Mouse (Mus musculus) midbrain, embryonic 12.5 days (tissue): ENCODE results near the gene Naaladl2. TPM values are rescaled to one million over a fixed set of nuclear protein-coding genes. Genes with fewer than 3 reads are reported as not detected.
A peak's percentile ranks its signal among the peaks of the same experiment; 100 is the strongest.

Experiments used
- ATAC-seq: fragments of 200-750 bp; cut with Nextera tagmentation; 2 replicates; pipeline ENCODE4 v1.8.0; 2017; ENCODE audit warnings: low read depth, moderate TSS enrichment, moderate library complexity; ENCODE audit not compliant: low FRiP score
- H3K27ac ChIP-seq: fragments of 300-500 bp; sonication (generic); replicated peaks from 2 replicates; pipeline ENCODE4 v1.5.1; 2016; ENCODE audit warnings: mild to moderate bottlenecking
- H3K27me3 ChIP-seq: fragments of 300-500 bp; sonication (generic); 2 replicates; pipeline ENCODE4 v1.6.1; 2016; ENCODE audit warnings: mild to moderate bottlenecking
- H3K36me3 ChIP-seq: fragments of 300-500 bp; sonication (generic); 2 replicates; pipeline ENCODE4 v1.6.1; 2016
- H3K4me1 ChIP-seq: fragments of 300-500 bp; sonication (generic); 2 replicates; pipeline ENCODE4 v1.6.1; 2016
- H3K4me2 ChIP-seq: fragments of 300-500 bp; sonication (generic); replicated peaks from 2 replicates; pipeline ENCODE4 v1.6.1; 2016; ENCODE audit warnings: mild to moderate bottlenecking, moderate library complexity
- H3K4me3 ChIP-seq: fragments of 300-500 bp; sonication (generic); 2 replicates; pipeline ENCODE4 v1.5.1; 2016; ENCODE audit warnings: mild to moderate bottlenecking
- H3K9ac ChIP-seq: fragments of 300-500 bp; sonication (generic); replicated peaks from 2 replicates; pipeline ENCODE4 v1.6.1; 2016; ENCODE audit warnings: mild to moderate bottlenecking, moderate library complexity
- H3K9me3 ChIP-seq: fragments of 300-500 bp; sonication (generic); 2 replicates; pipeline ENCODE4 v1.6.1; 2016; ENCODE audit warnings: mild to moderate bottlenecking
- WGBS: fragments of 180-500 bp; shearing (Covaris S2); methylation state at CpG from one replicate; pipeline ENCODE4 v1.1.7; 2016; 5-methylcytosine and 5-hydroxymethylcytosine counted together
- polyA plus RNA-seq: library from polyadenylated mRNA; unstranded; fragments of >200 nt; fragmentation: Nextera tagmentation; extraction: Ambion mirVana; gene quantifications from 2 replicates; pipeline ENCODE4 v1.2.1, GENCODE M21; 2016

Gene Naaladl2
- polyA plus RNA-seq, 1 experiment from 2014 or later: 1.0 TPM

- Histone ChIP-seq H3K9ac (no peak overlapping the region), H3K36me3 (no peaks in the 10 kb centered on the region), H3K4me1 (no peaks in the 10 kb centered on the region), H3K27ac (no peak overlapping the region), H3K9me3 (no peaks in the 10 kb centered on the region), H3K4me3 (no peak overlapping the region), H3K27me3 (no peaks in the 10 kb centered on the region), H3K4me2 (no peak overlapping the region)
- ATAC-seq: no peak
These were observed 480.3 kb downstream of the Naaladl2 start for GRCm38 (mm10) chr3:24663749-24664148.

GRCm38 (mm10) chr3:24630032-24630431, 514.0 kb downstream of the Naaladl2 start:
- 66% methylated on average over 1 of the region's 1 CpGs for WGBS
- Histone ChIP-seq H3K27ac (no peak overlapping the region), H3K4me2 (no peak overlapping the region), H3K9me3 (no peaks in the 10 kb centered on the region), H3K27me3 (no peaks in the 10 kb centered on the region), H3K9ac (no peak overlapping the region), H3K36me3 (no peaks in the 10 kb centered on the region), H3K4me3 (no peak overlapping the region), H3K4me1 (no peaks in the 10 kb centered on the region)
- no peak for ATAC-seq

GRCm38 (mm10) chr3:24605485-24605884, 538.6 kb downstream of the Naaladl2 start:
- ATAC-seq: peak; percentile 93
- Histone ChIP-seq H3K9ac (no peak overlapping the region), H3K9me3 (no peaks in the 10 kb centered on the region), H3K4me3 (no peak overlapping the region), H3K4me2 (no peak overlapping the region), H3K4me1 (no peaks in the 10 kb centered on the region), H3K27me3 (no peaks in the 10 kb centered on the region), H3K27ac (no peak overlapping the region), H3K36me3 (no peaks in the 10 kb centered on the region)

GRCm38 (mm10) chr3:24604791-24605320, 539.2 kb downstream of the Naaladl2 start:
- H3K4me1 ChIP-seq: no peaks in the 10 kb centered on the region
- no peaks in the 10 kb centered on the region for H3K27me3 ChIP-seq
- H3K27ac ChIP-seq: no peak overlapping the region
- H3K9me3 ChIP-seq: no peaks in the 10 kb centered on the region
- 65% methylated on average over 3 of the region's 3 CpGs for WGBS
- H3K4me3 ChIP-seq: no peak overlapping the region
- ATAC-seq: no peak
- no peak overlapping the region for H3K4me2 ChIP-seq
- no peak overlapping the region for H3K9ac ChIP-seq
- no peaks in the 10 kb centered on the region for H3K36me3 ChIP-seq

- no peak overlapping the region for H3K4me3 ChIP-seq
- no peaks in the 10 kb centered on the region for H3K9me3 ChIP-seq
- no peak overlapping the region for H3K27ac ChIP-seq
- ATAC-seq: no peak
- H3K27me3 ChIP-seq: no peaks in the 10 kb centered on the region
- no peak overlapping the region for H3K9ac ChIP-seq
- no peak overlapping the region for H3K4me2 ChIP-seq
- no peaks in the 10 kb centered on the region for H3K36me3 ChIP-seq
- 87% methylated on average over 2 of the region's 2 CpGs for WGBS
- H3K4me1 ChIP-seq: no peaks in the 10 kb centered on the region
These were observed 548.6 kb downstream of the Naaladl2 start for GRCm38 (mm10) chr3:24595447-24595846.

GRCm38 (mm10) chr3:24556617-24557016, 587.4 kb downstream of the Naaladl2 start:
- Histone ChIP-seq H3K9ac (no peak overlapping the region), H3K4me2 (no peak overlapping the region), H3K27ac (no peak overlapping the region), H3K9me3 (no peaks in the 10 kb centered on the region), H3K4me1 (no peaks in the 10 kb centered on the region), H3K27me3 (no peaks in the 10 kb centered on the region), H3K36me3 (no peaks in the 10 kb centered on the region), H3K4me3 (no peak overlapping the region)
- 73% methylated on average over 1 of the region's 1 CpGs for WGBS
- no peak for ATAC-seq

GRCm38 (mm10) chr3:24553701-24554100, 590.4 kb downstream of the Naaladl2 start:
- no peak overlapping the region for H3K27ac ChIP-seq
- H3K4me1 ChIP-seq: no peaks in the 10 kb centered on the region
- no peaks in the 10 kb centered on the region for H3K36me3 ChIP-seq
- no peaks in the 10 kb centered on the region for H3K27me3 ChIP-seq
- no peak overlapping the region for H3K4me3 ChIP-seq
- no peak overlapping the region for H3K4me2 ChIP-seq
- H3K9me3 ChIP-seq: no peaks in the 10 kb centered on the region
- 78% methylated on average over 5 of the region's 5 CpGs for WGBS
- H3K9ac ChIP-seq: no peak overlapping the region
- ATAC-seq: no peak

- H3K27ac ChIP-seq: no peak overlapping the region
- no peak overlapping the region for H3K4me2 ChIP-seq
- no peaks in the 10 kb centered on the region for H3K4me1 ChIP-seq
- no peak for ATAC-seq
- H3K9me3 ChIP-seq: no peaks in the 10 kb centered on the region
- H3K27me3 ChIP-seq: no peaks in the 10 kb centered on the region
- 78% methylated on average over 2 of the region's 2 CpGs for WGBS
- H3K36me3 ChIP-seq: no peaks in the 10 kb centered on the region
- H3K9ac ChIP-seq: no peak overlapping the region
- H3K4me3 ChIP-seq: no peak overlapping the region
These were observed 591.4 kb downstream of the Naaladl2 start for GRCm38 (mm10) chr3:24552631-24553030.

- no peak overlapping the region for H3K4me3 ChIP-seq
- no peaks in the 10 kb centered on the region for H3K27me3 ChIP-seq
- H3K4me2 ChIP-seq: no peak overlapping the region
- H3K36me3 ChIP-seq: no peaks in the 10 kb centered on the region
- 78% methylated on average over 3 of the region's 3 CpGs for WGBS
- no peak overlapping the region for H3K9ac ChIP-seq
- H3K27ac ChIP-seq: no peak overlapping the region
- no peaks in the 10 kb centered on the region for H3K9me3 ChIP-seq
- H3K4me1 ChIP-seq: no peaks in the 10 kb centered on the region
- 0 out of 2 replicates have a peak, but pooled peaks have one; percentile 60 for ATAC-seq
These were observed 610.1 kb downstream of the Naaladl2 start for GRCm38 (mm10) chr3:24533775-24534458.

- no peaks in the 10 kb centered on the region for H3K36me3 ChIP-seq
- no peaks in the 10 kb centered on the region for H3K9me3 ChIP-seq
- H3K27ac ChIP-seq: no peak overlapping the region
- H3K9ac ChIP-seq: no peak overlapping the region
- 63% methylated on average over 1 of the region's 1 CpGs for WGBS
- no peak for ATAC-seq
- H3K4me1 ChIP-seq: no peaks in the 10 kb centered on the region
- H3K4me2 ChIP-seq: no peak overlapping the region
- no peak overlapping the region for H3K4me3 ChIP-seq
- no peaks in the 10 kb centered on the region for H3K27me3 ChIP-seq
These were observed 629.1 kb downstream of the Naaladl2 start for GRCm38 (mm10) chr3:24514918-24515317.

GRCm38 (mm10) chr3:24486456-24487112, 657.5 kb downstream of the Naaladl2 start:
- H3K4me1 ChIP-seq: no peaks in the 10 kb centered on the region
- no peaks in the 10 kb centered on the region for H3K27me3 ChIP-seq
- no peaks in the 10 kb centered on the region for H3K36me3 ChIP-seq
- H3K9ac ChIP-seq: no peak overlapping the region
- H3K9me3 ChIP-seq: no peaks in the 10 kb centered on the region
- no peak overlapping the region for H3K4me2 ChIP-seq
- WGBS: 77% methylated on average over 4 of the region's 4 CpGs
- no peak overlapping the region for H3K4me3 ChIP-seq
- ATAC-seq: no peak
- H3K27ac ChIP-seq: no peak overlapping the region

GRCm38 (mm10) chr3:24463941-24464340, 680.1 kb downstream of the Naaladl2 start:
- Histone ChIP-seq H3K36me3 (no peaks in the 10 kb centered on the region), H3K4me1 (no peaks in the 10 kb centered on the region), H3K27ac (no peak overlapping the region), H3K4me2 (no peak overlapping the region), H3K9ac (no peak overlapping the region), H3K9me3 (no peaks in the 10 kb centered on the region), H3K27me3 (no peaks in the 10 kb centered on the region), H3K4me3 (no peak overlapping the region)
- no peak for ATAC-seq
- 98% methylated on average over 4 of the region's 4 CpGs for WGBS
